Mouse (Mus musculus) c-Kit-positive CD71-positive TER-119-negative erythroid progenitor cells, embryonic 14.5 days (primary cell): ENCODE results near the gene Iars.

ENCODE experiments used
- DNase-seq: peaks from one replicate; pipeline ENCODE4 v3.0.0-alpha.2; 2013; ENCODE audit warnings: low read depth

Gene Iars

DNA sequence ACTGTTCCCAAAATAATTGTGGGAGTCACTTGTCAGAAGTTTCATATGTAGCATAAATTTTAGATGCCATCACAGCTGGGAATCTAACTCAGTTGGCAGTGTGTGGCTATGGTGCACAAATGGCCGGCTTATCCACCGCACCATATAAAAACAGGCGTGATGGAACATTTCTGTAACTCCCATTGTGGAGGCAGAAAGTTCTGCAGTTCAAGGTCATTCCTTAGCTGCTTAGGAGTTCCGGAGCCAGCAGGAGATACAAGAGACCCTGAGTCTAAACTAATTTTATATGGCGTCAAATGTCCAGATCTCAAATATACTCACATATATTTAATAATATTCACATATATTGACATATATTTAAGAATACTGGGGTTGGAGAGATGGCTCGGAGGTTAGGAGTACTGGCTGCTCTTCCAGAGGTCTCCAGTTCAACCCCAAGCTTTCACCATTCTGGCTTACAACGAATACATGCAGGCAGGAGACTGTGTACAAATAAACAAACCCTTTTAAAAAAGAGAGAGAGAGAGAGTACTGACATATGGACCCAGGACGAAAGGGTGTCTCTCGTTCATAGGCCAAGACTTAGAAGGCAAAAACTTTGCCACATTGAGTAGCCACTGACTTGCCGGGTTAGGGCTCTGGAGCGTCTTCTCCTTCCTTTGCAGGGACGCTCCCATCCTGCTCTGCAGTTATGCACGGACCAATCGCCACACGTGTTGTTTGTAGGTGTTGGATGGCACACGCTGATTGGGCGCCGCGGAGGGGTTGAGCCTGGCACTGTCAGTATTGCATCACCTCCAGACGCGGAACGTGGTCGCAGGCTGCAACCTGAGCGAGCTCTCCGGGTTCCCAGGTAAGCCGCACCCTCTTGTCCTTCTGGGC, at the start of gene Iars:
TSS of gene Iars (plus strand) at position 750 of the 882 bp plus-strand sequence.
- DNase-seq = peak; percentile 97

DNA sequence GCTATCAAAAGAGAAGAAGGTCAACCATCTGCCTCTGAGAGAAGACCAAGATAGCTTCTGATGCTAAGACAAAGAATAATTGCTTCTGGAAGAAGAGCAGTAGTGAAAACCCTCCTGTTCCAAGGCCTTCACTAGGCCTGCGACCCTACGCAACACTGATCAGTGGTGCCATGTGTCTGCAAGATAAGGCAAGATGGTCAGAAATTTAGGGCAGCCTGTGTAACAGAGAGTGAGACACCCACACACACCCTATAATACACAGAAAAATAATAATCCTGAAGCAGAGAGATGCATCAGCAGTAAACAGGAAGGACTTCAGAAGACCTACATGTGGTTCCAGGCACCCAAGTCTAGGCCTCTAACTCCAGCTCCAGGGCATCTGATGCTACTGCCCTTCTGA, 41.9 kb upstream of the Iars start:
- DNase-seq = no peak

DNA sequence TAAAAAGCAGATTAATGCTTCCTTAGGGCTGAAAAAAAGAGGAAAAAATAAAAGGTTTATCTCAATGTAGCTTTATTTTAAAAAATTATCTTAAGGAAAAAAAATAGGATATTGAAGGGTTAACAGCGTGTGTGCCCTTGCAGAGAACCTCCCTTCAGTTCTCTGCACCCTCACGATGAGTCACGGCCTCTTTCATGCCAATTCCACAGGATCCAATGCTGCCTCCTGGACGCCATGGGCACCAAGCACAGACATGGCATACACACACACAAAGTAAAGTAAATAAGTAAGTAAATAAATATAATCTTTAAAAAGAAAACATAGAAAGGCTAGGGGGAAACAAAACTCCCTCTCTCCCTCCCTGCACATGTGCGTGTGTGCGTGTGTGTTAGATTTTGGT, 39.2 kb upstream of the Iars start:
- no peak for DNase-seq

DNA sequence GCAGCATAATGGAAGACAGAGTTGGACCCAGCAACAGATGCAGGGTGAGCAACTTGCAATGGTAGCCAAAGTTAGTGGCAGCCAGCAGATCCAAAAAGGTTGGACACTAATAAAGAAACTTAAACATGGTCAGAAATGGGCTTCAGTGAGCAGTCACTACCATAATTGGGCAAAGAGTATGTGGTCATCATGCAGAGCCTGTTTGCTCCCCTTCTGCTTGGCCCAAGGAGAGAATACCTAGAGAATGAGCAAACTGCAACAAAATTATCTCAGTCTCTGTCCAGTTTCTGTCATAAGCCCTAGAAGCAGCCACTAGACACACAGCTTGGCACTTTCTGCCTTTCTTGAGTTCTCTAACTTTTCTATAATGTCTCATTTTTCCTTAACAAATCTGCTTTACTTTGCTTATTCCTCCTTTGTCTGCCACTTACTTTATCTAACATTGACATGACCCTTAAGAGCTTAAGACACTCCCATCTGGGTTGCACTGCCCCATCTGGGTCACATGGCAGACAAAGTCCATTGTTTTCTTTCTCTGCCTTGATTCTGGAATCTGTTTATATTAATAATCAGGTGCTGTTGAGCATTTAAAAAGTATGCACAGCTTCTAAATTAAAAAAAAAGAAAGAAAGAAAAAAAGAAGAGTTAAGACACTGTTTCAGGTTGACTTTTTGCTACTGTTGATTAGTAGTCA, 38.1 kb upstream of the Iars start:
- no peak for DNase-seq

DNA sequence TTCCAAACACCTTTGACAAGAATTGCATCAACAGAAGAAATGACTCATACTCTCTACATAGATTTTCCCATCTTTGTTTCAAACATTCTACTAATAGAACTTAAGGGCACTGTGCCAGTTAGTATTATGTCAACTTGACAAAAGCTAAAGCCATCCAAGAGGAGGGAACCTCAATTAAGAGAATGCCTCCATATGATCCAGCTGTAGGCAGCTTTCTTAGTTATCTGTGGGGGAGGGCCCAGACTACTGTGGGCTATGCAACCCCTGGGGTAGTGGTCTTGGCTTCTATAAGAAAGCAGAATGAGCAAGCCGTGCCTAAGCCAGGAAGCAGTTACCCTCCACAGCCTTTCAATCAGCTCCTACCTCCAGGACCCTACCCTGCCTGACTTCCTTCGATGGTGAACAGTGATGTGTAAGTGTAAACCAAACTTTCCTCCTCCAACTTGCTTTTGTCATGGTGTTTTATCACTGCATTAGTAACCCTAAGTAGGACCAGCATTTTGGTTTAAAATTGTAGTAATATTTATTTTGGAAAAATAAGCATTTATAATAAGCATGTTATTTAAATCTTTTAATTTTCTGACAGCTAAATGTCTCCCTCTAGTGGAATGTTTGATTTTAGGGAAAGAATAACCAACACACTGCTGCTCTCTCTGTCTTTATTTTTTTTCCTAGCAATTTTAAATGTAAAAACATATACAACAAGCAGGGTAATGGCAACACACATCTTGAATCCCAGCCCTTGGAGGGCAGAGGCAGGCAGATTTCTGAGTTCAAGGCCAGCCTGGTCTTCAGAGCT, 37.0 kb upstream of the Iars start:
- DNase-seq = no peak

DNA sequence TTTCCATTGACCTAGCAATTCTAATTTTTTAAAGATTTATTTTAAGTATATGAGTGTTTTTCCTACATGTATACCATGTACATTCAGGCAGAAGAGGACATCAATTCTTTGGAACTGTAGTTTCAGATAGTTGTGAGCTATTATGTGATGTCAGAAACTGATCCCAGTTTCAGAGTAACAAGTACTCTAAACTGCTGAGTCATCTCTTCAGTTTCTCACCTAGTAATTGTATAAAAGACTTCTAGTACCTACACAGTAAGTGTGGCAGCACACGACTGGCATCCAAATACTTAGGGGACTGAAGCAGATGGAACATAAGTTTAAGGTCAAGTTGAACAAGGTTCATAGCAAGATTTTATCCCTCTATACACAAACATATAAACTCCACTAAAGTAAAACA, 35.9 kb upstream of the Iars start:
- DNase-seq = no peak

DNA sequence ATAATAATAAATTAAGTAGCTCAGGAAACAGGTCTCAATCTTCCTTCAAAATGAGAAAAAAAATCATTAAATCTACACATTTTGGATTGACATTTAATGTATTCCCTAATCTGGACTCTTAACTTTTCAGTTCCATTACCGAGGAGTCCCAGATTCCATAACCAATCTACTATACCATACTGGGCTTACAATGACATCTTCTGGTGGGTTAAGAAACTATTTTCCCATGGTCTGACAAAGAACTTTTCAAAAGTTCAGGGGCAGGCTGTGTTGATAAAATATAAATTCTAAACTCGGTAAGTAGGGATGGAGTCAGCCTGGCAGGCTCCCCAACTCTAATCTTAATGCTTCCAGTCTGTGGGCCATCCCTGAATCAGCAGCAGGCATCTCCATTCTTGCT, 30.8 kb upstream of the Iars start:
- DNase-seq = no peak

DNA sequence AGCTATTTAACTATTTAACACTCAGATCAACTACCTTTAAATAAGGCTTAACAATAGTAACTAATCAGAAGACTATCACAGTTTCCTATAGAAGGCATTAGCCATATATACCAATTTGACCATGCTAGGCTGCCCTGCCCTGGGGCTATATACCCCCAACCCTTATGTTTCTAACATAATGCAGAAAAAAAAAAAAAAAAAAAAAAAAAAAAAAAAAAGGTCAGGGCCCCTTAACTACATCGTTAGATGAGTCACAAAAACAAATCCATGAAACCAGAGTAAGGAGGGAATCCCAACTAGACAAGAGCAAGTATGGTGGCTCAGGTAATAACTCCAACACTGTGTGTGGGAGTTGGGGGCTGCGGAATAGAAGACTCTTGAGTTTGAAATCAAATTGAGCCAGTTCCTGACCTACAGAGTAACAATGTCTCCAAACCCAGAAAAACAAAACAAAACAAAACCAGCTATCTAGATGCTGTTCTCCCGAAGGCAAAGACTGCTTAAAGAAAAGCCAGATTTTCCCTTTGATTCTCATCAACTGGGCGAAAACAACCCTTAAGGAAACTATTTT, 30.0 kb upstream of the Iars start:
- no peak for DNase-seq

DNA sequence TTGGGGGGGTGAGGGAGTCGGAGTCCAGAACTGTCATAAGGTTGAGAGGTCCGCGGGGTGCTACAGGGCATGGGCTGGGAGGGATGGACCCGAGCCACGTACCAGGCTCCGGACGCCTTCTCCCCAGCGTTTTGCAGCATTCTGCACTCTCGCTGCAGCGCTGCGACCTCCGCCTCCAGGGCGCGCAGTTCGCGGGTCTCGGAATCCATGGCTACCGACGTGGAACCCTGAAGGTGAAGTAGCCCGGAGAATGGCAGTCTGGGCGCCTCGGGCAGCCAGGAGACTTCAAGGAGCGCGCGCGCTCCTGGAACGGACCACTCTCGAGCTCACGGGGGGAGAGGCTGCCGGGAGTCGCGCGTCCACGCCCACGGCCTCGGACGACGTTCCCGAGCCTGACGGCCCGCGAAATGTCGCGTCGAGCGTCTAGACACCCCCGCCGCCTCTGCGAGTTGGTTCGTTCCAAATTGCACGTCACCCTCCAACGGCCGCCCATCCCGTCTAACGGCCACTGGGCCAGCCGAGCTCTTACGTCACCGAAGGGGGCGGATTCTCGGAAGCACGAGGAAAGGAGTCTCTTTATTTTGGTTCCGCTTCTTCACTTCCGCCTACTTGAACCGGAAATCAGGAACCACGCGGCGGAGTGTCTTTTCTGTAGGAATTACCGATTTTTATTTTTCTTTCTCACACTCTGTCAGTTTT, 29.3 kb upstream of the Iars start, which contains the start of the genes Cenpp and Nol8:
TSS of gene Cenpp (minus strand) at position 305 of the 699 bp plus-strand sequence.
TSS of gene Nol8 (plus strand) at position 598 of the 699 bp plus-strand sequence.
- DNase-seq = peak; percentile 99

DNA sequence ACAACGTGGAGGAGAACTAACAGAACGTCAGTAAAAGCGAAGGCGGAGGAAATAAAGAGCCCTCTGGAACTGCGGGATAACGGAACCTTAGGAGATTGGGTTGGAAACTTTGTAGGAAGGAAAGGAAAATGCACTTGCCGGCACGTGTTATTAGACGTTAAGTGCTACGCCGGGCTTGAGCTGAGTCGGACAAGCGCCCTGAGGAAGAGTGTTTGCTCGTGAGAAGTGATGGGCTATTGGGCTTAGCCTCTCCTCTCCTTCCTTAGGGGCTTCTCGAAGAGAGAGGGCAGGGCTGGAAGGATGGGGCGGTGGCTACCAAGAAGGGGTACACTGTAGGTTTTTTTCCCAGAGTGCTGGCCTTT, 28.7 kb upstream of the Iars start:
- no peak for DNase-seq

DNA sequence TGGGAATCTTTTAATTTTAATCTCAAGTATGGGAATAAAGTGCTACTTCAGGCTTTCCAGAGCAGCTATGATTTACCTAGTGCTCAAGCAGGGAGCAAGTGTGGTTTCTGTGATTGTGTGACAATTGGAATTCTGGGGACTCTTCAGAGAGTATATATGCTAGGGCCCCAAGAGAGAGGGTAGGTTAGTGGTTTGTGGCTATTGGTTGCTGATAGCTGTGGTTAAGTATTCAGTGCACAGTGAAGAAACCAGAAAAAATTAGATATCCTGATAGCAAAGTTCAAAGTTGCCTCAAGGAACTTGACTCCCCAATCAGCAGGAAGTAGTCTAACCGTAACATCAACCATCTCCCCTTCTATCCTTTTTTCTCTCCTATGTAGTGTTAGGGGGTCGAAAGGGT, 4.1 kb upstream of the Iars start:
- DNase-seq = no peak

DNA sequence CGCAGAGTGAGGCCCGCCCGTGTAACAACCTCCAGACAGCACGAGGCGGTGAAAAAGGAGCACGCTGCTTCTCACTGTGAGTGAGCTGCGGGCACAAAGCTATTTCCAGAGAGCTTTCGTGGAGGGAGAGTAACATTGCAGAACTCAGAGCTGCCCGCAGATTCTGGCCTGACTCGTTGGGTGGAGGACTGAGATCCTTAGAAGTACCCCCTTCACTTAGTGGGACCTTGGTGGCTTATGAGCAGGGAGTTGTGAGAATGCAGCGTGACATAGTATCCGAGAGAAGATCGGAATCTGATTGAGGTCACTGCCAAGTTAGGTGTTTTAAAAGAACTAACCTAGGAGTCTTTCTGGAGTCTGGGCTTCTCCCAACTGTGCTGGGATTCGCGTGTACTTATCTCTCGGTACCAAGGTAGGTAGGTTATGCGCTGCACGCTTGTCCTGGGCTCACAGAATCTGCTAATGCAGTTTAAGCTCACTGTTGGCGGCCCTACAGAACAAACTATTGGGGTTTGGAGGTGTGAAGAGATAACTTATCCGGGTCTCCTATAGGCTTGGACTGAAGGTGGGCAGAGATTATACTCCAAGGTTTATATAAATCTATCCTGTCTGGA, 440 bp downstream of the Iars start:
- peak; percentile 28 for DNase-seq

DNA sequence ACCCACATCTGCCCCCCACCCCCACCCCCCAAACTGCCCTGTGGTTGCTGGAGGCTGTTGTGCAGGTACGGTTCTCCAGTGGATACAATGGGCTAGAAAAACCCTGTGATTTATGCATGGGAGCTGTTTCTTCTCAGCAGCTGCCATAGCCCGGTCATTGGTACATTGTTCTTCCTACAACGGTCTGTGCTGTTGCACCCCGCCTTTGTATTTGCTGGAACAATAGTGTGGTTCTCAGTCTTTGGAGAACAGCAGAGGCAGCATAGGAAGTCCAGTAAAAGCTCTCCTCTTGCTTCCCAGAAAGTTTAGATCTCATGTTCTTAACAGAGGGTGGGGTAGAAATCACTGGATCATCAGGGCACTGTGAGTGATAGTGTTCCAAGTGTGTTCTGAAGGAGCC, 2.4 kb downstream of the Iars start:
- DNase-seq = no peak

DNA sequence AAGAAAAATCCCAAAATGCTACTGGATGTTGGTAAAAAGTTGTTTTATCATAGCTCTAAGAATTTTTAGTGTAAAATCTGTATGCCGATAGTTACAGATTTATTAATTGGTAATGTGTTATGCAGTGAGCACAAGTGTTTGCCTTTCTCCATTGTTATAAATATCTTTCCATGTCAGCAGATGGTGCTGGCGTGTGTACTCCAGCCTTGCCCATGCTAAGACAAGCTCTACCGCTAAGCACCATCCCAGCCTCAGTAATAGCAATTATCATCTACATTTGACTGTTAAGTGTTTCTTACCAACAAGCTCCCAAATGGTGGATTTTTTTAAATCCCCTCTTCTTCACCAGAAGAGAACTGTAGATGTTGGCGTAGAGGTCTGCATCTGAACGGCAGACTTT, 9.2 kb downstream of the Iars start:
- DNase-seq = no peak

DNA sequence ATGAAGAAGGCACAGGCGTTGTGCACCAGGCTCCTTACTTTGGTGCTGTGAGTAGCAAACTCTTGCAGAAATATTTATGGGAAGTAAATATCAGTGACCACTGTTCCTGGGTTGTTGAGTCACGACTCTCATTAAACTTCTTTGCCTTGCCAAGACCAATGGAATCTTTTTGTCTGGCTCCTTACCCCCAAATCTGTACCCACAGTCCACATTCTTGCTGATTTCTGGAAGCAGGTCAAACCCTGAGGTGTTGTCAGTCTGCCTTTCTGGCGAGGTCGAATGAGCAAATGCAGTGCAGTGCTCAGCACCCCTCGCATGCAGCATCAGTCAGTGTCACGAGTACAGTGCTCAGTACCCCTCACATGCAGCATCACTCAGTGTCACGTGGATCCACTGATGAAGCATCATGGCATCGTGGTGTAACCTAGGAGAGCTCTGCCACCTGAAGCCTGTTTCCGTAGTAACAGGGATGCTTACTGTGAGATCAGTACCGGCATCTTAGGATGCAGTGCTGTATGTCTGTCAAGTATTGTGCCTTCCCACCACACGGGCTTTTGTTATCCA, 21.4 kb downstream of the Iars start:
- no peak for DNase-seq

DNA sequence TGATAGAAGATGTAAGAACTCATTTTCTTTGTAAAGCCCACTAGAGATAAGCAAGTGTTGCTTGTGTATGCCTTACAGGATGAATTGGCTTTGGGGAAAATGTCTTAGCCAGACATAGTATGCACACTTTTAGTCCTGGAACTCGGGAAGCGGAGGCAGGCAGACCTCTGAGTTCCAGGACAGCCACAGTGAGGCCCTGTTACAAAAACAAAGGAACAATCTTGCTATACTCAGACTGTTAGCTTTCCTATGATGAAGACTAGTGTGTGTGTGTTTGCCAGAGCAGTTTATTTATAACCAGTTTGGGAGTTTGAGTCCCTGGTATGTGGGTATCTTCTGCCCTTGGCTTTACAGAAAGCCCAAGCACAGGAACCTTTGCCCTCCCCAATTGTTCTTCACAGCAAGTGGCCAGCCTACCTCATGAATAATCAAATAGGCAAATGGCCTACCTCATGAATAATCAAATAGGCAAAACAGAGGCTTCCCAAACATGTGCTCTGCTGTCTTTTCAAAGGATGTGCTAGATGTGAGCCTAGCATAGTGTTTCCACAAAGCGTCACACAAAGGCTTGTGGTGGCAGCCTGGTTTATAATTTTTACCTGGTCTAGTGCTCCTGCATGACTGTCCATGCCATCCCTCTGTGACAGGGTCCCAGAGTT, 24.3 kb downstream of the Iars start:
- no peak for DNase-seq

DNA sequence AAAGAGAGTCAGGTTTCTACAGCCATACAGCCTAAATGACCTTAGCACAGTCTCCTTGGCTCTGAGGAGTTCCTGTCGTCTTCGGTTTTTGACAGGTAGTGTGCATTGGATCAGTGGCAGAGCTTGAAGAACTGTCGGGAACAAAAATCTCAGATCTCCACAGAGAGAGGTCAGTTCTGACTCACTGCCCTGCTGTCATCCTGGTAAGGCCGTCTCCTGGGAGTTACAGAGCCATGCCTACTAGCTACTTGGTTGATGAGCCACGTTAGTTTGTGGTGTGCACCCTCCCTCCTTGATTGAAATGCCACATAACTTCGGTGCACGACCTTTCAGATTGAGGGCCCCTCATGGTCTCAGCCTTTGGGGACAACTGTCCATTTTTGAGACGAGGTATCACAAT, 26.4 kb downstream of the Iars start:
- DNase-seq = no peak

DNA sequence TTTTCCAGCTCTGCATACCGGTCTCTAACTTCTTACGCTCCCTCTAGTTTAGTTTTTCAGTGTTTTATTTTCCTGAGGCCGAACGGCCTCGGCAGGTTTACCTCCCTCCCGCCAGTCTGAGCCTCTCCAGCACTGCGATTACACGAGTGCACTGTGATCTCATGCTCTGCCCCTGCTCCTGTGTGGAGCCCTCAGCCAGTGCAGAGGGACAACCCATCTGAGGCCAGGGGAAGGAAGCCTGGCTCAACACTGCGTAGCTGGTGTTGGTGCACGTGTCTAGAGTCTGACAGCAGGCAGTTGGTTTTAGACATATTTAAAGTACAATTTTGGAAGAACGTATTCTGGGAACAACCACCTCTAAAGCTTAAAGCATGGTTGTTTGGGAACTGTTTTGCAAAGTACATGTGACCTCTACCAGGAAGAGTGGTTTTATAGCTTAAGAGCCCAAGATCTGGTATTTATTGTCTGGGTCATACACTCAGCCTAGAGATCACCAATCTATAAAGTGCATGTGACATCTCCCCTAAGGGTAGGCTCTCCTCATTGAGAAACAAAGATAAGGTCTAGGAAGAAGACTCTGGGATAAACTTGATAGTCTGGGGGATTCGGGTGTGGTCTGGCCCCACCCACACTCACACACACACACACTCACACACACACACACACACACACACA, 30.3 kb downstream of the Iars start:
- no peak for DNase-seq

DNA sequence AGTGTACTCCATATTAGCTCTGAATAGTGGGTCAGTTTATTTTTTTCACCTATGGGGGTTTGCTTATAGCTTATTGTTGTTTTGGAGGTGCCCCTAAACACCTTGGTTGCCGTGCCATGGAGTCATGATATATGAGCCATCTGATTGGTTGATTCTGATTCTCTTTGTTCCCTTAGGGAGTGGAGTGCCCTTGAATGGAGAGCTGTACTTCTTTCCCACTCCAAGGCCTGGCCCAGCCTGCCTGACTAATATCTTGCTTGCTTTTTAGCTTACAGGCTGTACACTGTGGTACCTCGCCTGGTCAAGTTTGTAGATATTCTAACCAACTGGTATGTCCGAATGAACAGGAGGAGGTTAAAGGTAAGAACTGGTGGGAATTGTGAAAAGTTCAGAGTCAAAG, 37.4 kb downstream of the Iars start:
- DNase-seq = no peak

DNA sequence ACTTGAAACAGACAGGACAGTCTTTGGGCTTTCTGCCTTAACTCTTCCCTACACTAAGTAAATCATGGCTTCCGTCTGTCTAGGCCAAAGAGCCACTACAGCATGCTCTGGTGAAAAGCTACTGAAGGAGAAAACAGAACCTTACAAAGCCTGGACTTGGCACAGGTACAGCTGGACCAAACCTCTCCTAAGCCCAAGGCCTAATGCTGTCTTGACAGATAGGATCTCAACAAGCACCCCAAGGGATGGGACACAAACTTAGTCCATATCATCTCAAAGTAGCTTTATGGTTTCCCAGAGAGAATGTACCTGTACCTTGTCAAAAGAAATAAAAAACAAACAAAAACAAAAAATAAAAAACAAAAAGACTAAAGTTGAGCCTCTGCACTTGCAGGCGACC, 54.5 kb downstream of the Iars start:
- DNase-seq = no peak
